Mouse (Mus musculus) E14TG2a.4 (cell line): Measurements from ENCODE around the gene Snapin.

Experiments
- H3K27me3 ChIP-seq: 2 replicates; pipeline ENCODE4 v1.6.1; 2014; ENCODE audit warnings: low read length, control low read depth; ENCODE audit not compliant: insufficient read depth
- H3K36me3 ChIP-seq: 2 replicates; pipeline ENCODE4 v1.6.1; 2014; ENCODE audit warnings: low read length, control low read depth; ENCODE audit not compliant: insufficient read depth
- H3K4me1 ChIP-seq: replicated peaks from 2 replicates; pipeline ENCODE4 v1.6.1; 2014; ENCODE audit warnings: low read depth, low read length, control low read depth
- H3K4me3 ChIP-seq: replicated peaks from 2 replicates; pipeline ENCODE4 v1.5.1; 2014; ENCODE audit warnings: mild to moderate bottlenecking, low read length
- H3K9me3 ChIP-seq: 2 replicates; pipeline ENCODE4 v1.6.1; 2014; ENCODE audit warnings: low read length, control low read depth
- CTCF ChIP-seq: conservative IDR thresholded peaks from 2 replicates; pipeline ENCODE4 v1.5.1; 2014; ENCODE audit warnings: low read length
- NANOG ChIP-seq: IDR thresholded peaks from 2 replicates; pipeline ENCODE4 v1.6.1; 2014; ENCODE audit warnings: borderline replicate concordance, low read length, mixed read lengths
- POU5F1 ChIP-seq: IDR thresholded peaks from 2 replicates; pipeline ENCODE4 v1.6.1; 2014; ENCODE audit warnings: low read length, borderline replicate concordance

Snapin gene

DNA sequence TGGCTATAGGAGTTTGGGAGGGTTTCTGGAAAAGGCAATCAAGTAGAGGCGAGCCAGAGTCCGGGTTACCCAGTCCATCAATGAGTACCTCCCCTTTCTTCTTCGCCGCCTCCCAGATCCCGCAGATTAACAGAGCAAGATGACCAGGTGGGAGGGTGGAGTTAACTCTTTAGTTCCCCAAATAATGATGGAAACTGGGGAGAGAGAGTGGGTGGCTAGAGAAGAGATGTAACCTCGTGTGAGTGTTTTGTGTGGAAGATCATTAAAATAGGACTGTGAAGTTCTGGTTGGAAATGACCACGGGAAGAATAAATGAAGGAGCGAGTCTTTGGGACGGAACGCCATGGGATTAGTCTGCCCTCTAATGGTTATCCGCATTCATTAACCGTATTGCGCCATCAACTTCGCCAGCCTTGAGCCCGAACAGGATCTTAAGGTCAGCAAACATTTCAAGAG lies 24.5 kb downstream of the Snapin start:
- no peak for TF ChIP-seq POU5F1
- peak; percentile 60 for TF ChIP-seq CTCF
- H3K36me3 ChIP-seq: no peaks in the 10 kb centered on the region
- peaks cover 21% of the 10 kb centered on the region for H3K4me1 ChIP-seq
- peak overlapping the region; percentile 85 for H3K4me3 ChIP-seq
- no peaks in the 10 kb centered on the region for H3K9me3 ChIP-seq
- peaks cover 57% of the 10 kb centered on the region for H3K27me3 ChIP-seq

DNA sequence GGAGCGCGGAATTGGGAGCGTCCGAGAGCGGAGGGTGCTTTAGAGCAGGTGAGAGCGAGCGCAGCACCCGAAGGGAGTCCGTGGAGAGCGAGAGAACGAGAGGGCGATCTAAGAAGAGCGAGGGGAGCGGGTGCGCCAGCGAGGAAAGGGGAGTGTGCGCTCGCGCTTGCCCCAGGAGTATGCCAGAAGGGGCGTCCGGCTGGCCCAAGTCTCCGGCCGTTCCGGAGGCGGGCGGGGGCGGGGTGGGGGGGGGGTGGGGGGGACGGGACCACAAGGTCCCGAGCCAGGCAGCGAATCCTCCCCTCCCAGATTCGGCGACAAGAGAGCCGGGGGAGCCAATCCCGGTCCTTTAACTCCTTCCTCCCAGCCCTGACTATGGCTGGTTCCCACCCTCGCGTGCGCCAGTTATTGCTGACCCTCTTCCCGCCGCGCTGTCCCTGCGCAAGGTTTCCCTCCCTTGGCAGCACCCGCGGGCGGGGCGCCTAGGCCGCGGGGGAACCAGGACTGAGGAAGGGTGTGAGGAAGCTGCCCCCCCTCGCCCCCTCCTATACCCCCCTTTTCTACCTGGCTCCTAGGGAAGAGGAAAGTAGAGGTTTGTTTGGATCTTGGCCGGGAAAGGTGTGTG lies 25.0 kb downstream of the Snapin start, which contains the start of gene Npr1:
Gene Npr1 (minus strand): TSS at position 181 of the 625 bp plus-strand sequence.
- peaks cover 62% of the 10 kb centered on the region for H3K27me3 ChIP-seq
- TF ChIP-seq NANOG: no peak
- TF ChIP-seq POU5F1: no peak
- TF ChIP-seq CTCF: no peak
- no peaks in the 10 kb centered on the region for H3K36me3 ChIP-seq
- peak within 1 kb of the TSS; percentile 85 for H3K4me3 ChIP-seq
- H3K9me3 ChIP-seq: no peaks in the 10 kb centered on the region
- H3K4me1 ChIP-seq: peaks cover 21% of the 10 kb centered on the region

DNA sequence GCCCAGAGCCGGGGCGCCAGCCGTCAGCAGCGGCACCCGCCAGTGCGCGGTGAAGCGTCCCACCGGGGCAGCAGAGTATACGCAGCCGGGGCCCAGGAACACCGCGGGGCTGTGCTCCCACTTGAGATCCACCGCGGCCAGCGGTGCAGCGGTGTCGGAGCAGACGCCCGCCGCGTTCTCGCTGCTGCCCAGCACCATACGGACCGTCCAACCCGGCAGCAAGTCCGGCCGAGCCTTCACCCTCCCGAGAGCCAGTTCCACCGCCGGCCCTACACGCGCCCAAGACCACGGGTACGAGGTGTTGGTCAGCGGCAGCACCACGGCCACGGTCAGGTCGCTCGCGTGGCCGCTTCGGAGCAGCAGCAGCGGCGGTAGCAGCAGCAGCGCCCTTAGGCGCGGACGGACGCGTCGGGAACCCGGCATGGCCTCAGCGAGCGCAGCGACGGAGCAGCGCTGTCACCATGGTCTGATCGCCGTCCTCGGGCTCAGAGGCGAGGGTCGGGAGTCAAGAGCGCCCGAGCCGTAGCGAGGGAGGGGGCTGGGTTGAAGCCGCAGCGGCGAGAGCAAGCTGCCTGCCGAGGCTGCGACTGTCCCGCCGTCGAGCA lies 25.6 kb downstream of the Snapin start:
- Histone ChIP-seq H3K9me3 (no peaks in the 10 kb centered on the region), H3K27me3 (peaks cover 62% of the 10 kb centered on the region), H3K4me1 (peaks cover 21% of the 10 kb centered on the region), H3K36me3 (no peaks in the 10 kb centered on the region), H3K4me3 (peak overlapping the region; percentile 85)
- TF ChIP-seq CTCF (no peak), NANOG (no peak), POU5F1 (no peak)

DNA sequence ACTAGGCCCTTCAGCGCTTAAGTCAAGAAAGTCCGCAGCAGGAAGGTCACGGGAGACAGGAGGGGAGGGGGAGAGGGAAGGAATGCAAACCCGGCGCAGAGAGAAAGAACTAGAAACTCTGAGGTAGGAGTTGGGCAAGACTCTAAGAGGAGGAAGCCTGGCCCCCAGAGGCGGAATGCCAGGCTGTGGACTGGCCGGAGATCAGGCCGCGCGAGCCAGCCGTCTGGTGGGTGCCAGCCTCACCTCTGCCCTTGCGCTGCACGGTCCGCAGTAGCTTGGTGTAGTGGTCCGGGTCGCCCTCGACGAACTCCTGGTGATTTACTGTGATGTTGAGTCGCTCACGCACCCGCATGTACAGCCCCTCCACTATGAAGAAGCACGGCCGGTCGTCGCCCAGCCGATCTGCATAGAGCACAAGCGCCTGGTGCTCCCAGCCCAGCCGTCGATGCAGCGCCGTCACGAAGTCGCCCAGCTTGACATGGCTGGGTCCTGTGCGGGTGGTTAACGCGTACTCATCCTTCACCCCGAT lies 26.2 kb downstream of the Snapin start:
- peak overlapping the region; percentile 85 for H3K4me3 ChIP-seq
- H3K27me3 ChIP-seq: peaks cover 62% of the 10 kb centered on the region
- TF ChIP-seq POU5F1 (no peak), NANOG (no peak), CTCF (no peak)
- H3K36me3 ChIP-seq: no peaks in the 10 kb centered on the region
- peaks cover 25% of the 10 kb centered on the region for H3K4me1 ChIP-seq
- H3K9me3 ChIP-seq: no peaks in the 10 kb centered on the region

DNA sequence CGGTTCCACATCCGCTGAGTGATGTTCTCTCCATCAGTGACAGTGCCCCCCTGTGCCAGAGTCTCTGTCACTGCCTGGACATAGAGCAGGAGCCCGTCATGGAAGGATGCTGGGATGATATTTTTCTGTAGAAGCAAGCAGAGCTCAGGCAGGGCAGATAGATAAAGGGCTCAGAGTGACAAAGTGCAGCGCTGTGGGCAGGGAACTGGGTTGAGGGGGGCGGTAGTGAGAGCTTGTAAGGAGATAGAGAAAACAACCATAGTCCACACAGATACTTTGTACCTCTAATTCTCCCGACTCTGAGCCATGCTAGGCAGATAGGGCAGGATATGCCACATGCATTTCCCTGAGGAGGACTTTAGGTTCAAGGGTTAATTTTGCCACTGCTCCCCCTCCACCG lies 28.3 kb downstream of the Snapin start:
- H3K9me3 ChIP-seq: no peaks in the 10 kb centered on the region
- no peak overlapping the region for H3K4me3 ChIP-seq
- TF ChIP-seq NANOG (no peak), CTCF (no peak), POU5F1 (no peak)
- H3K36me3 ChIP-seq: peaks cover 5% of the 10 kb centered on the region; the same call in 1 of the 2 replicates
- peaks cover 36% of the 10 kb centered on the region for H3K4me1 ChIP-seq
- H3K27me3 ChIP-seq: peaks cover 58% of the 10 kb centered on the region

DNA sequence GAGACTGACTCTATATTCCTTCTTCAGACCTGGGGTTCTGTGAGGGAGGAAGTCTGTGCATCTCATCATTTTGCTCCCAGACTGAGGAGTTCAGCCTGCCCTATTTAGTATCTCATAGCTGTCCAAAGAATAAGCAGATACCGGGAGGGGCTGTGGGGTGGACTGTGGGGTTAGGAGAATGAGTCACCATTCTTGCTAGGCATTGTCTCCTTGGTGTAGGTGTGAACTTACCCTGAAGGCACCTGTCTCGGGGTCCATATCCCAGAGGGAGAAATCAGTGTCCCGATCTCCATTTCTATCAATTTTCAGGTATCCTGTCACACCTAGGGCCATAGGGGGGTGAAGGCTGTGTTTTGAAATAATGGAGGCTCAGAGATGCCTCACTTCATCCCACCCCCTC lies 28.9 kb downstream of the Snapin start:
- H3K27me3 ChIP-seq: peaks cover 57% of the 10 kb centered on the region
- H3K9me3 ChIP-seq: no peaks in the 10 kb centered on the region
- H3K4me1 ChIP-seq: peaks cover 39% of the 10 kb centered on the region
- H3K4me3 ChIP-seq: no peak overlapping the region
- H3K36me3 ChIP-seq: peaks cover 11% of the 10 kb centered on the region
- TF ChIP-seq CTCF (no peak), NANOG (no peak), POU5F1 (no peak)

DNA sequence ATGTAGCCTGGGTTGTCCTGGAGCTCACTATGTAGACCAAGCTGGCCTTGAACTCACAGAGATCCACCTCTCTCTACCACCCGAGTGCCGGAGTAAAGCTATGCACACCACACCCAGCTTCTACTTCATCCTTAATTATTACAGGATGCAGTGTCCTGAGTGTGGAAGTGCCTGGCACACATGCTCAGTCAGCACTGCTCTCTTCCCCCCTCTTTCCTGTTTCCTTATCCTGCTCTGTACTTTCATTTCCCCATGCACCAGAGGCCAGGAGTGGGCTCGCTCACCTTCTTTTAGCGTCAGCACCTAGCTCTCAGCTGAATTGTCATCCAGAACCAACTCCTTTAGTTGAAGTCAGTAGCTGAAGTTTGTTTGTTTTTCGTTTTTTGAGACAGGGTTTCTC lies 30.5 kb downstream of the Snapin start:
- H3K9me3 ChIP-seq: no peaks in the 10 kb centered on the region
- peaks cover 45% of the 10 kb centered on the region for H3K27me3 ChIP-seq
- no peak overlapping the region for H3K4me3 ChIP-seq
- H3K36me3 ChIP-seq: peaks cover 19% of the 10 kb centered on the region
- H3K4me1 ChIP-seq: peaks cover 48% of the 10 kb centered on the region
- no peak for TF ChIP-seq NANOG
- no peak for TF ChIP-seq CTCF
- no peak for TF ChIP-seq POU5F1

DNA sequence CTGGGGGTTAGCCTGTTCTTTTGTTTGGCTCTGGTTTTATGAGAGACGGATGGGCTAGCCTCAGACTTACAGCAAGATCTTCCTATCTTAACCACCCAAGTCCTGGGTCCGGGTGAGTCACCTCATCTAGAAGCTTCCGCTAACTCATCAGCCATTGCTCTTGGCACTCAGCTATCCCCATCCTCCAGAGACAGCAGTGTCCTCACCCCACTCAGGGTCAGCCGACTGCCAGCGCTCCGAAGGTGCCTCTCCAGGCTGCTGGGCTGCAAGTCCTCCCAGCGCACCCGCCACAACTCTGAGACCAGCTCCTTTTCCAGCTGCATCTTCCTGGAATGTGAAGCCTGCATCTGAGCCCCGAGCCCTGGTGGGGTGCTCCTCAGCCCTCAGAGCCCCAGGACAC lies 31.1 kb downstream of the Snapin start:
- H3K36me3 ChIP-seq: peaks cover 19% of the 10 kb centered on the region

DNA sequence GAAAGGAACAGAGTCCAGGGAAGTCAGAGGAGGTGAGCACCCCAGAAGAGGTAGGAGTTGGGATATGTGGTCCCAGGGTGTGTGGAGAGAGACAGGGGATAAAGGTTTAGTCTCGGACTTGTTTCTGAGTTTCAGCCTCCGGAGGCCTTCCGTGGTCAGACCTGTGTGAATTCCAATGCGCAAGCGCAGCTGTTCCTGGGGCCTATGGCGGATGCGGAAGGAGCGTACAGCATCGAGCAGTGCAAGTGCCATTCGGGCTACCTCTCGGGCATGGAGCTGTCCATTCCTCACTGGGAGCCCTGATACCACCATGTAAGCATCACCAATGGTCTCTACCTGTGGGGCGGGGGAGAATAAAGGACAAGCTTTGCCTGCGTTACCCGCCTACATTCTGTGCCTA lies 35.9 kb downstream of the Snapin start:
- Histone ChIP-seq H3K4me3 (peak overlapping the region; percentile 75), H3K4me1 (peaks cover 83% of the 10 kb centered on the region), H3K9me3 (no peaks in the 10 kb centered on the region), H3K27me3 (no peaks in the 10 kb centered on the region; the same call in 1 of the 2 replicates), H3K36me3 (peaks cover 20% of the 10 kb centered on the region)
- no peak for TF ChIP-seq NANOG
- TF ChIP-seq CTCF: no peak
- TF ChIP-seq POU5F1: no peak

More for the DNA sequence above, 31.1 kb downstream of the Snapin start:
- peaks cover 51% of the 10 kb centered on the region for H3K4me1 ChIP-seq
- no peaks in the 10 kb centered on the region for H3K9me3 ChIP-seq
- H3K4me3 ChIP-seq: no peak overlapping the region
- H3K27me3 ChIP-seq: peaks cover 39% of the 10 kb centered on the region
- TF ChIP-seq CTCF: no peak
- TF ChIP-seq POU5F1: no peak
